Mouse (Mus musculus): ENCODE measurements at regions not wholly inside any gene's neighbourhood (a gene's known extent, or its start where the extent isn't known, plus 50 kb on each side); places are given as distances from the start of the nearest gene placed in this dataset.

DNA sequence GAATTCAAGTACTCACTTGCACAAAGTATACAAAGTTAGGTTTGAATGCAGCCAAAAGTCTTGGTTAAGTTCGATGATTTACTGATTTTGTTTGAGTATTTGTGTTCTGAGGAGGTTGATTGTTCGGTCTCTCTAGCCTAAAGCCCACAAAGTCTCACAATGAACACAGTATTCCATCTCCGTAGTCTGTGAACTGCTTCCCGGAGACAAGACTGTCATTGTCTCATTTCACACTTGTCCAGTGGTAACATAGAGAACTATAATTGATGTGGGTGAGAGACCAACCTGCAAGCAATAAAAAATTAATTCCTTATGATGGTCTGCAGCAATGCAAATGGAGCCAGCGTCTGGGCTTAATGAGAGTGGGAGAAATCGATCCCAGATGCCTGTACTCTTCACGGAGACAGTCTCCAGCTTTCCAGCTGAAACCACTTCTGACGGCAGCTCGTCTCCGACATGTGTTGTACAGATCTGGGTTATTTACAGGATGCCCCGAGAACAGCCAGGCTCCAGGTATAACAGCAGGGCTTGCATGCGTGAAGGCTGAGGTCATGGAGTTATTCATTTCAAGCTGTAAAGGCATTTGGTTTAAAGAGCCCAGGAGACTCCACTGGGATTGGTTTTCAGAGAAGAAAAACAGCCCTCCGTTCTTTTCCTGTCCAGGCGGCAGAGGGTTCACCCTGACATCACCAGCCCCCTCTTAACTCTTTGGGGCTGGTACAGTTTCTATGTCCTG, 75.2 kb downstream of the Asb13 start:
- DNase-seq = no peak

Data from lung, postnatal 10 days (tissue).